Mouse (Mus musculus): ENCODE measurements around the gene Fzd10. TPM values are rescaled to one million over a fixed set of nuclear protein-coding genes. Genes with fewer than 3 reads are reported as not detected.

The Fzd10 gene
- polyA plus RNA-seq, 1 experiment from 2014 or later: 1.0 TPM

DNA sequence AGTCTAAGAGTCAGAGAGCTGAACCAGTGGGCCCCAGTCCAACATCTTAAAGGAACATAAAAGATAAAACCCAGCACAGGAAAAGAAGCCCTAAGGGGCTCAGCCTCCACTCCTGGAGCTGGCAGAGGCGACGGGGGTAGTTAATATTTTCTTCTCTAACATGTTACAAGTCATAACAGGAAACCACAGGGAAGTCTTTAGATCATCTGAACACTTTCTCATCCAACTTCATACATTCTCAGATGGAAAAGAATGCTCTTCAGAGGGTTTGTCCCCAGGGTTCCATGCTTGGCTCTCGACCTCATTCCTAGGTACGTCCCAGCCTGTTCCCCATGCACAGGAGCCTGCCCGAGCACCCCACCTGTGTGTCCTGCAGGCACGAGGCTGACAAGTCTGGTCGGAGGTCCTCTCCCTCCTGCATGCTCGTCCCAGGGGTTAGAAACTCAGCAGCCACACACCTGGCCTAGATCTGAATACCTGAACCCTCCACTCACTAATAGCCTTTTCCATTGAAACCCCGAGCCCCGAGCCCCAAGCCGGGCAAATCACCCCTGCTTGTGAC, 48.8 kb downstream of the Fzd10 start:
- no peak for ATAC-seq
- WGBS: 74% methylated on average over 11 of the region's 11 CpGs
- H3K27ac ChIP-seq: no peak overlapping the region

More for the DNA sequence above, 48.8 kb downstream of the Fzd10 start:
- no peak overlapping the region for H3K4me2 ChIP-seq (replicated peaks)
- no peak overlapping the region for H3K4me3 ChIP-seq (replicated peaks)
- H3K9ac ChIP-seq: no peak overlapping the region
- no peaks in the 10 kb centered on the region for H3K36me3 ChIP-seq
- no peaks in the 10 kb centered on the region for H3K9me3 ChIP-seq
- no peaks in the 10 kb centered on the region for H3K27me3 ChIP-seq (replicated peaks)
- no peaks in the 10 kb centered on the region for H3K4me1 ChIP-seq (replicated peaks)

Other genes with a start within 250 kb of the Fzd10 start
- 0.03 and 0.10 TPM in 2 replicates for gene Tmem132d, start 167.8 kb upstream of the Fzd10 start, polyA plus RNA-seq (2015; fragmentation: Nextera tagmentation; extraction: Ambion mirVana)
- gene Piwil1, start 101.7 kb downstream of the Fzd10 start, polyA plus RNA-seq (2015; fragmentation: Nextera tagmentation; extraction: Ambion mirVana): not detected in 2 replicates